Mouse (Mus musculus): ENCODE data around the gene Gjc3. TPM values are rescaled to one million over a fixed set of nuclear protein-coding genes. Genes with fewer than 3 reads are reported as not detected.

Gjc3 gene
- total and polyA plus RNA-seq, 3 experiments: 0.11 TPM; not detected in 2

DNA sequence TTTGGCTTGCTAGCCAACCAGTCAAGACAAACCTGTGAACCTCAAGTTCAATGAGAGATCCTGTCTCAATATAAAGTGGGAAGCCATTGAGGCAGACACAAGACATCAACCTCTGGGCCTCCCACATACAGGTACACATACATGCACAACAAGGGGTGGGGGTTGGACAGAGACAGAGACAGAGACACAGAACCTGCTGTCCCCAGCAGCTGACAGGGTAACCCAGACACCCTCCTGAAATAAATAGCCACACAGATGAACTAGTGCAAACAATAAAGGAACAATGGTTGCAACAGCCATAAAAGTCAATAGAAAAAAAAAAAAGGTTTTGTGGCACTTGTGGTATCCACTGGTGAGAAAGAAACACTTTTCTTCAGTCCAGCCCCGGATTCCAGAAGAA lies 12.5 kb upstream of the Gjc3 start:
- Histone ChIP-seq H3K27me3 (ENCODE audit: insufficient read depth, low read length) (no peaks in the 10 kb centered on the region), H3K36me3 (replicated peaks) (no peaks in the 10 kb centered on the region), H3K4me1 (ENCODE audit: insufficient read depth, low read depth, low read length) (no peaks in the 10 kb centered on the region), H3K9me3 (replicated peaks) (no peaks in the 10 kb centered on the region), H3K4me3 (ENCODE audit: low read depth, low read length) (no peak overlapping the region)
- ATAC-seq (ENCODE audit: extremely low read depth, insufficient number of reproducible peaks, low FRiP score, poor library complexity, severe bottlenecking) (no peak), DNase-seq (ENCODE audit: low spot score) (no peak)
- no peak for TF ChIP-seq CTCF (IDR thresholded peaks at IDR 0.05; ENCODE audit: low read depth, low read length)
- no peak for TF ChIP-seq TAL1 (conservative IDR thresholded peaks at IDR 0.05; ENCODE audit: low read depth, low read length)
- TF ChIP-seq GATA1 (IDR thresholded peaks at IDR 0.05; ENCODE audit: borderline replicate concordance, low read length): no peak
- no peak for TF ChIP-seq POLR2AphosphoS5 (IDR thresholded peaks at IDR 0.05; ENCODE audit: insufficient replicate concordance, low read depth, low read length)
- TF ChIP-seq GATA2 (IDR thresholded peaks at IDR 0.05; ENCODE audit: borderline replicate concordance, low read depth, low read length): no peak

DNA sequence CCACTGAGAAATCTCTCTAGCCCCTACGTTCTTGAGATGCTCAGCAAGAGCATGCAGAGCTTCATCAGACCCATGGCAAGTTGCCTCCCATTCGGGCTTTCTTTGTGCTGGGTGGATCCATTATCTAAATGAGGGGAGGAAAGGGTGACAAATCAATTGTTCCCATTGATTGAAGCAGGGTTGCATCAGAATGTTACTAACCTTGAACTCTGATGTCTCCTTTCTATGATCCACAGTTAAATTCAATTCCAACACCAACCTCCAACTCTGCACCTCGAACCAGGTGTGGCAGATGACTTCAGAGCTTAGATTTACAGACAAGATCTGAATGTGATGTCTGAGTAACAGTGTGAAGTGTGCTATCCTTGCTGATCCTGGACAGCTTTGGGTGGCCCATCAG lies 11.8 kb upstream of the Gjc3 start:
- no peaks in the 10 kb centered on the region for H3K27me3 ChIP-seq (ENCODE audit: insufficient read depth, low read length)
- no peaks in the 10 kb centered on the region for H3K9me3 ChIP-seq (replicated peaks)
- ATAC-seq (ENCODE audit: extremely low read depth, insufficient number of reproducible peaks, low FRiP score, poor library complexity, severe bottlenecking) (no peak), DNase-seq (ENCODE audit: low spot score) (no peak)
- TF ChIP-seq GATA1 (IDR thresholded peaks at IDR 0.05; ENCODE audit: borderline replicate concordance, low read length): no peak
- no peak for TF ChIP-seq POLR2AphosphoS5 (IDR thresholded peaks at IDR 0.05; ENCODE audit: insufficient replicate concordance, low read depth, low read length)
- TF ChIP-seq CTCF (IDR thresholded peaks at IDR 0.05; ENCODE audit: low read depth, low read length): no peak
- TF ChIP-seq GATA2 (IDR thresholded peaks at IDR 0.05; ENCODE audit: borderline replicate concordance, low read depth, low read length): no peak
- TF ChIP-seq TAL1 (conservative IDR thresholded peaks at IDR 0.05; ENCODE audit: low read depth, low read length): no peak
- no peaks in the 10 kb centered on the region for H3K4me1 ChIP-seq (ENCODE audit: insufficient read depth, low read depth, low read length)
- H3K36me3 ChIP-seq (replicated peaks): no peaks in the 10 kb centered on the region
- H3K4me3 ChIP-seq (ENCODE audit: low read depth, low read length): no peak overlapping the region

DNA sequence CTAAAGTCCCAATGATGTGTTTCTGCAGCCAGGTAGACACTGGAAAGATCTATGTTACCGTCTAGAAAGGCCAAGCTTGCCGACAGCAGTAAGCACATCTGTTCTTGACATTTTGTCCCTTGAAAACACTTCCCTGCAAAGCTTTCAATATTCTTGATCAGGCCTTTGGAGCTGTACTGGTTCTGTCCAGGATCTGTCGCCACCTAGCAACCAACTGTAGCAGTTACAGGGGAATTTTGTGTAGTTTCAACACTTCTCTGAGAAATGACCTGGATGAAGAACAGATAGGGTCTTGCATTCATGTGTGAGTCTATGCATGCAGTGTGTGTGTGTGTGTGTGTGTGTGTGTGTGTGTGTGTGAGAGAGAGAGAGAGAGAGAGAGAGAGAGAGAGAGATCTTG lies 10.8 kb upstream of the Gjc3 start:
- Histone ChIP-seq H3K27me3 (ENCODE audit: insufficient read depth, low read length) (no peaks in the 10 kb centered on the region), H3K36me3 (replicated peaks) (no peaks in the 10 kb centered on the region), H3K4me1 (ENCODE audit: insufficient read depth, low read depth, low read length) (no peaks in the 10 kb centered on the region), H3K9me3 (replicated peaks) (no peaks in the 10 kb centered on the region), H3K4me3 (ENCODE audit: low read depth, low read length) (no peak overlapping the region)
- DNase-seq (ENCODE audit: low spot score) (no peak), ATAC-seq (ENCODE audit: extremely low read depth, insufficient number of reproducible peaks, low FRiP score, poor library complexity, severe bottlenecking) (no peak)
- TF ChIP-seq TAL1 (conservative IDR thresholded peaks at IDR 0.05; ENCODE audit: low read depth, low read length) (no peak), GATA2 (IDR thresholded peaks at IDR 0.05; ENCODE audit: borderline replicate concordance, low read depth, low read length) (no peak), CTCF (IDR thresholded peaks at IDR 0.05; ENCODE audit: low read depth, low read length) (no peak), POLR2AphosphoS5 (IDR thresholded peaks at IDR 0.05; ENCODE audit: insufficient replicate concordance, low read depth, low read length) (no peak), GATA1 (IDR thresholded peaks at IDR 0.05; ENCODE audit: borderline replicate concordance, low read length) (no peak)

- H3K27me3 ChIP-seq (ENCODE audit: insufficient read depth, low read length): no peaks in the 10 kb centered on the region
- no peaks in the 10 kb centered on the region for H3K9me3 ChIP-seq (replicated peaks)
- DNase-seq (ENCODE audit: low spot score): no peak
- no peak for ATAC-seq (ENCODE audit: extremely low read depth, insufficient number of reproducible peaks, low FRiP score, poor library complexity, severe bottlenecking)
- no peak overlapping the region for H3K4me3 ChIP-seq (ENCODE audit: low read depth, low read length)
- H3K4me1 ChIP-seq (ENCODE audit: insufficient read depth, low read depth, low read length): no peaks in the 10 kb centered on the region
- no peak for TF ChIP-seq TAL1 (conservative IDR thresholded peaks at IDR 0.05; ENCODE audit: low read depth, low read length)
- no peak for TF ChIP-seq GATA1 (IDR thresholded peaks at IDR 0.05; ENCODE audit: borderline replicate concordance, low read length)
- no peak for TF ChIP-seq CTCF (IDR thresholded peaks at IDR 0.05; ENCODE audit: low read depth, low read length)
- TF ChIP-seq POLR2AphosphoS5 (IDR thresholded peaks at IDR 0.05; ENCODE audit: insufficient replicate concordance, low read depth, low read length): no peak
- no peak for TF ChIP-seq GATA2 (IDR thresholded peaks at IDR 0.05; ENCODE audit: borderline replicate concordance, low read depth, low read length)
- no peaks in the 10 kb centered on the region for H3K36me3 ChIP-seq (replicated peaks)
Measured at GRCm38 (mm10) chr5:137973161-137973560, 10.3 kb upstream of the Gjc3 start.

DNA sequence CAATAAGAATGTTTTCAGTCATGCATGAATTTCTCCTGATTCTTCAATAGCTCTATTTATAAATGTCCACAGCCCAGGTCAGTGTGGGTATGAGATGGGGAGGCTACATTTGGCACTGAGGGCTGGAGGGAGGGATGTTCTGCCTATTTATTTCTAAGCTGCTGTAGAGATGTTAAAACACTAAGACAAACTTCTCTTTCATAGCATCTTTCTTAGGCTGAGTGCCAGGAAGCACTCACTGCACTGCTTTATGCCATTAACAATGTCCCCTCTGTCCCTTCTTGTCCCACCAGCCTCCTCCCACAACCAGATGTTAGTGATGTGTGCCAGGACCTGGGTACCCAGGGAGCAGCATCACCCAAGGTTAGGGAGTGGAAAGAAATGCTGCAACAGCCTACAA lies 3.6 kb upstream of the Gjc3 start:
- DNase-seq (ENCODE audit: low spot score): no peak

DNA sequence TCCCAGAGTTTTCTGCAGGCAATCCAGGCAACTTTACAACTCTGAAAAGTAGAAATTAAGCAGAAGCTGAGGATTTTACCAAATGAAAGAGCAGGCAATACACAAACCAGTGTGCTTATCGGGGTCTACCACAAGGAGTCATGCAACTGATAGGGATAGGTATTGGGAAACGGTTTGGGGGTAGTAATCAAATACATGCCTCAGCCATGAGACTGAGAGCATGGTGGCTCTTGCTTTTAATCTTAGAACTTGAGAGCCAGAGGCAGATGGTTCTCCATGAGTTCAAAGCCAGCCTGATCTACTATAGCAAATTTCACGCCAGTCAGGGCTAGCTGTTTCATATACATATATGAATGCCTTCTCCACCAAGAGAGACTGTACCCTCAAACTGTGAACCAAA lies 6.5 kb downstream of the Gjc3 start:
- ATAC-seq (ENCODE audit: extremely low read depth, insufficient number of reproducible peaks, low FRiP score, poor library complexity, severe bottlenecking) (no peak), DNase-seq (ENCODE audit: low spot score) (no peak)
- TF ChIP-seq POLR2AphosphoS5 (IDR thresholded peaks at IDR 0.05; ENCODE audit: insufficient replicate concordance, low read depth, low read length): no peak
- H3K9me3 ChIP-seq (replicated peaks): no peaks in the 10 kb centered on the region
- H3K4me1 ChIP-seq (ENCODE audit: insufficient read depth, low read depth, low read length): no peaks in the 10 kb centered on the region
- no peaks in the 10 kb centered on the region for H3K27me3 ChIP-seq (ENCODE audit: insufficient read depth, low read length)
- no peaks in the 10 kb centered on the region for H3K36me3 ChIP-seq (replicated peaks)
- H3K4me3 ChIP-seq (ENCODE audit: low read depth, low read length): no peak overlapping the region

More for the DNA sequence above, 3.6 kb upstream of the Gjc3 start:
- ATAC-seq (ENCODE audit: extremely low read depth, insufficient number of reproducible peaks, low FRiP score, poor library complexity, severe bottlenecking): no peak
- TF ChIP-seq POLR2AphosphoS5 (IDR thresholded peaks at IDR 0.05; ENCODE audit: insufficient replicate concordance, low read depth, low read length): no peak
- TF ChIP-seq GATA2 (IDR thresholded peaks at IDR 0.05; ENCODE audit: borderline replicate concordance, low read depth, low read length): no peak
- TF ChIP-seq CTCF (IDR thresholded peaks at IDR 0.05; ENCODE audit: low read depth, low read length): no peak
- TF ChIP-seq GATA1 (IDR thresholded peaks at IDR 0.05; ENCODE audit: borderline replicate concordance, low read length): no peak
- TF ChIP-seq TAL1 (conservative IDR thresholded peaks at IDR 0.05; ENCODE audit: low read depth, low read length): no peak
- H3K4me3 ChIP-seq (ENCODE audit: low read depth, low read length): no peak overlapping the region
- H3K9me3 ChIP-seq (replicated peaks): no peaks in the 10 kb centered on the region
- H3K27me3 ChIP-seq (ENCODE audit: insufficient read depth, low read length): no peaks in the 10 kb centered on the region
- no peaks in the 10 kb centered on the region for H3K4me1 ChIP-seq (ENCODE audit: insufficient read depth, low read depth, low read length)
- H3K36me3 ChIP-seq (replicated peaks): no peaks in the 10 kb centered on the region

GRCm38 (mm10) chr5:137951218-137951617 lies 11.7 kb downstream of the Gjc3 start:
- H3K27me3 ChIP-seq (ENCODE audit: insufficient read depth, low read length): no peaks in the 10 kb centered on the region
- no peak for ATAC-seq (ENCODE audit: extremely low read depth, insufficient number of reproducible peaks, low FRiP score, poor library complexity, severe bottlenecking)
- H3K4me3 ChIP-seq (ENCODE audit: low read depth, low read length): no peak overlapping the region
- DNase-seq (ENCODE audit: low spot score): no peak
- H3K9me3 ChIP-seq (replicated peaks): no peaks in the 10 kb centered on the region
- no peaks in the 10 kb centered on the region for H3K4me1 ChIP-seq (ENCODE audit: insufficient read depth, low read depth, low read length)
- TF ChIP-seq GATA1 (IDR thresholded peaks at IDR 0.05; ENCODE audit: borderline replicate concordance, low read length) (no peak), GATA2 (IDR thresholded peaks at IDR 0.05; ENCODE audit: borderline replicate concordance, low read depth, low read length) (no peak), POLR2AphosphoS5 (IDR thresholded peaks at IDR 0.05; ENCODE audit: insufficient replicate concordance, low read depth, low read length) (no peak), CTCF (IDR thresholded peaks at IDR 0.05; ENCODE audit: low read depth, low read length) (no peak), TAL1 (conservative IDR thresholded peaks at IDR 0.05; ENCODE audit: low read depth, low read length) (no peak)
- H3K36me3 ChIP-seq (replicated peaks): no peaks in the 10 kb centered on the region
